ENCODE assay signal across 20 mouse cellular contexts in genomic region chr1:128994655-128995054, GRCm38 (mm10).
DNase-seq lines count a peak whose midpoint lies in the region; ATAC-seq and TF ChIP-seq lines count a peak whose summit lies in the region.
"Had no signal": no experiment of that assay in that cellular context is flagged by ENCODE, and none has a peak within 500 bp of the region (broad histone marks: within the 10 kb centered on the region; RNA-seq: fewer than 3 reads in every experiment).

No protein-coding gene starts in this region.

- no peaks in the 10 kb centered on the region for H3K9me3 ChIP-seq in hindbrain, embryonic 12.5 days (replicated peaks)
- H3K9me3 ChIP-seq in hindbrain, embryonic 10.5 days = no peaks in the 10 kb centered on the region
- H3K9me3 ChIP-seq in midbrain, postnatal 0 days (ENCODE audit: low read length) = no peaks in the 10 kb centered on the region
- H3K9me3 ChIP-seq: megakaryocyte, embryonic 14.5 days had no signal

- H3K4me2 ChIP-seq in hindbrain, embryonic 12.5 days (replicated peaks) = no peak overlapping the region
- H3K4me2 ChIP-seq in midbrain, postnatal 0 days (ENCODE audit: low read depth, low read length, poor library complexity, severe bottlenecking) = no peak overlapping the region
- H3K4me2 ChIP-seq: heart, embryonic 11.5 days; lung, embryonic 14.5 days had no signal

- WGBS in hindbrain, embryonic 12.5 days = 72% methylated on average over 6 of the region's 6 CpGs
- 67% methylated on average over 6 of the region's 6 CpGs for WGBS in hindbrain, embryonic 10.5 days
- WGBS in midbrain, postnatal 0 days = 55% methylated on average over 6 of the region's 6 CpGs

- no peak overlapping the region for H3K9ac ChIP-seq in hindbrain, embryonic 12.5 days
- no peak overlapping the region for H3K9ac ChIP-seq in midbrain, postnatal 0 days (replicated peaks; ENCODE audit: low read length, poor library complexity, severe bottlenecking)
- H3K9ac ChIP-seq: liver, embryonic 14.5 days; lung, embryonic 14.5 days had no signal

- DNase-seq in cerebellum, postnatal 10 days = peak; percentile 94 to 95
- DNase-seq in cerebellum, adult 8-10 months = no peak
- no peak for DNase-seq in hindbrain, embryonic 10.5 days (ENCODE audit: low spot score)
- DNase-seq in retina, postnatal 1 day = peak; percentile 53
- no peak for DNase-seq in retina, embryonic 14.5 days (ENCODE audit: low spot score)
- DNase-seq in midbrain, postnatal 0 days (ENCODE audit: low spot score) = peak; percentile 87
- no peak for DNase-seq in MN1 (ENCODE audit: low spot score)
- DNase-seq: adrenal gland, adult 2 months; gastrocnemius, postnatal 10 days; kidney, postnatal 4 days; lung, embryonic 14.5 days; right cerebral cortex, postnatal 25 days; spleen, adult 18-20 months had no signal

- no peak overlapping the region for H3K27ac ChIP-seq in hindbrain, embryonic 12.5 days
- H3K27ac ChIP-seq in hindbrain, embryonic 10.5 days = no peak overlapping the region
- H3K27ac ChIP-seq in midbrain, postnatal 0 days (ENCODE audit: low read depth, low read length) = no peak overlapping the region
- H3K27ac ChIP-seq: liver, embryonic 14.5 days had no signal

- no peaks in the 10 kb centered on the region for H3K27me3 ChIP-seq in hindbrain, embryonic 12.5 days
- no peaks in the 10 kb centered on the region for H3K27me3 ChIP-seq in hindbrain, embryonic 10.5 days (ENCODE audit: insufficient read depth, poor library complexity, severe bottlenecking)
- H3K27me3 ChIP-seq in midbrain, postnatal 0 days (ENCODE audit: insufficient read depth, low read length) = no peaks in the 10 kb centered on the region
- H3K27me3 ChIP-seq: megakaryocyte, embryonic 14.5 days; Patski had no signal

- ATAC-seq in hindbrain, embryonic 12.5 days (ENCODE audit: low FRiP score) = peak; percentile 43; the same call in 1 of the 2 replicates
- ATAC-seq in midbrain, postnatal 0 days (ENCODE audit: low FRiP score) = peak; percentile 23; the same call in 1 of the 2 replicates
- ATAC-seq: CD4-positive, CD25-positive, alpha-beta regulatory T cell, adult 4 months; intestine, embryonic 16.5 days; Patski had no signal

- no peak overlapping the region for H3K4me3 ChIP-seq in hindbrain, embryonic 12.5 days
- H3K4me3 ChIP-seq in hindbrain, embryonic 10.5 days = no peak overlapping the region
- H3K4me3 ChIP-seq in midbrain, postnatal 0 days (ENCODE audit: low read depth, low read length) = no peak overlapping the region
- H3K4me3 ChIP-seq: megakaryocyte, embryonic 14.5 days had no signal

- no peaks in the 10 kb centered on the region for H3K36me3 ChIP-seq in hindbrain, embryonic 12.5 days
- no peaks in the 10 kb centered on the region for H3K36me3 ChIP-seq in hindbrain, embryonic 10.5 days
- H3K36me3 ChIP-seq in midbrain, postnatal 0 days (ENCODE audit: insufficient read depth, low read length) = no peaks in the 10 kb centered on the region

- H3K4me1 ChIP-seq in hindbrain, embryonic 12.5 days = no peaks in the 10 kb centered on the region
- no peaks in the 10 kb centered on the region for H3K4me1 ChIP-seq in hindbrain, embryonic 10.5 days (replicated peaks)
- no peaks in the 10 kb centered on the region for H3K4me1 ChIP-seq in midbrain, postnatal 0 days (ENCODE audit: insufficient read depth, low read length)

- TF ChIP-seq CTCF in midbrain, postnatal 0 days (IDR thresholded peaks at IDR 0.05) = no peak

Comparison
In these comparisons a context has a peak if more than half of its experiments do, and no peak if none do; other contexts are left out.
1. DNase-seq: peak in cerebellum, postnatal 10 days (2 of 2), retina, postnatal 1 day (single experiment) and midbrain, postnatal 0 days (single experiment); none in cerebellum, adult 8-10 months (single experiment), hindbrain, embryonic 10.5 days (single experiment), retina, embryonic 14.5 days (single experiment) and MN1 (single experiment).